Mouse (Mus musculus): ENCODE results near the gene Nrxn3. TPM values are rescaled to one million over a fixed set of nuclear protein-coding genes. Genes with fewer than 3 reads are reported as not detected.

The Nrxn3 gene
- polyA plus RNA-seq, 1 experiment = 0.19 TPM

GRCm38 (mm10) chr12:88957431-88957830, 234.8 kb downstream of the Nrxn3 start:
- TF ChIP-seq CTCF (IDR thresholded peaks at IDR 0.05; ENCODE audit: borderline replicate concordance, control insufficient read depth, extremely low read depth, insufficient read depth, low read length, poor library complexity) = no peak
- no peak for TF ChIP-seq POLR2A (IDR thresholded peaks at IDR 0.05; ENCODE audit: control insufficient read depth, extremely low read depth, insufficient read depth, low read length, poor library complexity)
- 87% methylated on average over 3 of the region's 3 CpGs for WGBS
- no peaks in the 10 kb centered on the region for H3K36me3 ChIP-seq (ENCODE audit: control insufficient read depth, insufficient read depth, low read length)
- no peak overlapping the region for H3K4me3 ChIP-seq (ENCODE audit: control insufficient read depth, insufficient read depth, low read length)
- H3K27me3 ChIP-seq (ENCODE audit: control insufficient read depth, insufficient read depth, low read length) = no peaks in the 10 kb centered on the region
- no peak overlapping the region for H3K27ac ChIP-seq (ENCODE audit: control insufficient read depth, insufficient read depth, low read length)
- no peaks in the 10 kb centered on the region for H3K4me1 ChIP-seq (replicated peaks; ENCODE audit: control insufficient read depth, insufficient read depth, low read length)
- no peak for DNase-seq

- Histone ChIP-seq H3K36me3 (ENCODE audit: control insufficient read depth, insufficient read depth, low read length) (no peaks in the 10 kb centered on the region), H3K4me1 (replicated peaks; ENCODE audit: control insufficient read depth, insufficient read depth, low read length) (no peaks in the 10 kb centered on the region), H3K27ac (ENCODE audit: control insufficient read depth, insufficient read depth, low read length) (no peak overlapping the region), H3K27me3 (ENCODE audit: control insufficient read depth, insufficient read depth, low read length) (no peaks in the 10 kb centered on the region), H3K4me3 (ENCODE audit: control insufficient read depth, insufficient read depth, low read length) (no peak overlapping the region)
- TF ChIP-seq CTCF (IDR thresholded peaks at IDR 0.05; ENCODE audit: borderline replicate concordance, control insufficient read depth, extremely low read depth, insufficient read depth, low read length, poor library complexity) = no peak
- TF ChIP-seq POLR2A (IDR thresholded peaks at IDR 0.05; ENCODE audit: control insufficient read depth, extremely low read depth, insufficient read depth, low read length, poor library complexity) = no peak
- WGBS = 100% methylated on average over 1 of the region's 1 CpGs
- DNase-seq = no peak
Observed at GRCm38 (mm10) chr12:88960817-88961216, 238.1 kb downstream of the Nrxn3 start.

GRCm38 (mm10) chr12:88966329-88966728, 243.7 kb downstream of the Nrxn3 start:
- no peaks in the 10 kb centered on the region for H3K4me1 ChIP-seq (replicated peaks; ENCODE audit: control insufficient read depth, insufficient read depth, low read length)
- H3K27me3 ChIP-seq (ENCODE audit: control insufficient read depth, insufficient read depth, low read length) = no peaks in the 10 kb centered on the region
- H3K27ac ChIP-seq (ENCODE audit: control insufficient read depth, insufficient read depth, low read length) = no peak overlapping the region
- H3K4me3 ChIP-seq (ENCODE audit: control insufficient read depth, insufficient read depth, low read length) = no peak overlapping the region
- DNase-seq = no peak
- WGBS = 89% methylated on average over 4 of the region's 4 CpGs
- no peak for TF ChIP-seq POLR2A (IDR thresholded peaks at IDR 0.05; ENCODE audit: control insufficient read depth, extremely low read depth, insufficient read depth, low read length, poor library complexity)
- TF ChIP-seq CTCF (IDR thresholded peaks at IDR 0.05; ENCODE audit: borderline replicate concordance, control insufficient read depth, extremely low read depth, insufficient read depth, low read length, poor library complexity) = no peak
- H3K36me3 ChIP-seq (ENCODE audit: control insufficient read depth, insufficient read depth, low read length) = no peaks in the 10 kb centered on the region

GRCm38 (mm10) chr12:88976621-88977020, 253.9 kb downstream of the Nrxn3 start:
- Histone ChIP-seq H3K36me3 (ENCODE audit: control insufficient read depth, insufficient read depth, low read length) (no peaks in the 10 kb centered on the region), H3K4me1 (replicated peaks; ENCODE audit: control insufficient read depth, insufficient read depth, low read length) (no peaks in the 10 kb centered on the region), H3K27me3 (ENCODE audit: control insufficient read depth, insufficient read depth, low read length) (no peaks in the 10 kb centered on the region), H3K4me3 (ENCODE audit: control insufficient read depth, insufficient read depth, low read length) (no peak overlapping the region), H3K27ac (ENCODE audit: control insufficient read depth, insufficient read depth, low read length) (no peak overlapping the region)
- no peak for DNase-seq
- WGBS = 90% methylated on average over 2 of the region's 2 CpGs
- no peak for TF ChIP-seq POLR2A (IDR thresholded peaks at IDR 0.05; ENCODE audit: control insufficient read depth, extremely low read depth, insufficient read depth, low read length, poor library complexity)
- no peak for TF ChIP-seq CTCF (IDR thresholded peaks at IDR 0.05; ENCODE audit: borderline replicate concordance, control insufficient read depth, extremely low read depth, insufficient read depth, low read length, poor library complexity)

GRCm38 (mm10) chr12:88983688-88984330, 261.1 kb downstream of the Nrxn3 start:
- H3K27me3 ChIP-seq (ENCODE audit: control insufficient read depth, insufficient read depth, low read length) = no peaks in the 10 kb centered on the region
- 49% methylated on average over 10 of the region's 10 CpGs for WGBS
- no peak overlapping the region for H3K27ac ChIP-seq (ENCODE audit: control insufficient read depth, insufficient read depth, low read length)
- DNase-seq = no peak
- H3K36me3 ChIP-seq (ENCODE audit: control insufficient read depth, insufficient read depth, low read length) = no peaks in the 10 kb centered on the region
- H3K4me3 ChIP-seq (ENCODE audit: control insufficient read depth, insufficient read depth, low read length) = no peak overlapping the region
- H3K4me1 ChIP-seq (replicated peaks; ENCODE audit: control insufficient read depth, insufficient read depth, low read length) = no peaks in the 10 kb centered on the region
- TF ChIP-seq POLR2A (IDR thresholded peaks at IDR 0.05; ENCODE audit: control insufficient read depth, extremely low read depth, insufficient read depth, low read length, poor library complexity) (no peak), CTCF (IDR thresholded peaks at IDR 0.05; ENCODE audit: borderline replicate concordance, control insufficient read depth, extremely low read depth, insufficient read depth, low read length, poor library complexity) (no peak)

- H3K4me3 ChIP-seq (ENCODE audit: control insufficient read depth, insufficient read depth, low read length) = no peak overlapping the region
- H3K4me1 ChIP-seq (replicated peaks; ENCODE audit: control insufficient read depth, insufficient read depth, low read length) = no peaks in the 10 kb centered on the region
- 19% methylated on average over 8 of the region's 8 CpGs for WGBS
- DNase-seq = no peak
- H3K27ac ChIP-seq (ENCODE audit: control insufficient read depth, insufficient read depth, low read length) = no peak overlapping the region
- TF ChIP-seq POLR2A (IDR thresholded peaks at IDR 0.05; ENCODE audit: control insufficient read depth, extremely low read depth, insufficient read depth, low read length, poor library complexity) = no peak
- TF ChIP-seq CTCF (IDR thresholded peaks at IDR 0.05; ENCODE audit: borderline replicate concordance, control insufficient read depth, extremely low read depth, insufficient read depth, low read length, poor library complexity) = no peak
- no peaks in the 10 kb centered on the region for H3K27me3 ChIP-seq (ENCODE audit: control insufficient read depth, insufficient read depth, low read length)
- no peaks in the 10 kb centered on the region for H3K36me3 ChIP-seq (ENCODE audit: control insufficient read depth, insufficient read depth, low read length)
Observed at GRCm38 (mm10) chr12:88984375-88984774, 261.7 kb downstream of the Nrxn3 start.

- DNase-seq = no peak
- Histone ChIP-seq H3K4me1 (replicated peaks; ENCODE audit: control insufficient read depth, insufficient read depth, low read length) (no peaks in the 10 kb centered on the region), H3K27me3 (ENCODE audit: control insufficient read depth, insufficient read depth, low read length) (no peaks in the 10 kb centered on the region), H3K4me3 (ENCODE audit: control insufficient read depth, insufficient read depth, low read length) (no peak overlapping the region), H3K36me3 (ENCODE audit: control insufficient read depth, insufficient read depth, low read length) (no peaks in the 10 kb centered on the region), H3K27ac (ENCODE audit: control insufficient read depth, insufficient read depth, low read length) (no peak overlapping the region)
- no peak for TF ChIP-seq POLR2A (IDR thresholded peaks at IDR 0.05; ENCODE audit: control insufficient read depth, extremely low read depth, insufficient read depth, low read length, poor library complexity)
- TF ChIP-seq CTCF (IDR thresholded peaks at IDR 0.05; ENCODE audit: borderline replicate concordance, control insufficient read depth, extremely low read depth, insufficient read depth, low read length, poor library complexity) = no peak
- WGBS = 49% methylated on average over 5 of the region's 5 CpGs
Observed at GRCm38 (mm10) chr12:88984804-88985203, 262.1 kb downstream of the Nrxn3 start.

Measured in thymus, adult 2 months (tissue).